Mouse (Mus musculus): ENCODE data around the gene Sntb2.
"Not testable (repeated sequence)": the region's sequence is repeated elsewhere in the genome, so short reads cannot be mapped to it uniquely, and the experiment has no call there.

Gene Sntb2

DNA sequence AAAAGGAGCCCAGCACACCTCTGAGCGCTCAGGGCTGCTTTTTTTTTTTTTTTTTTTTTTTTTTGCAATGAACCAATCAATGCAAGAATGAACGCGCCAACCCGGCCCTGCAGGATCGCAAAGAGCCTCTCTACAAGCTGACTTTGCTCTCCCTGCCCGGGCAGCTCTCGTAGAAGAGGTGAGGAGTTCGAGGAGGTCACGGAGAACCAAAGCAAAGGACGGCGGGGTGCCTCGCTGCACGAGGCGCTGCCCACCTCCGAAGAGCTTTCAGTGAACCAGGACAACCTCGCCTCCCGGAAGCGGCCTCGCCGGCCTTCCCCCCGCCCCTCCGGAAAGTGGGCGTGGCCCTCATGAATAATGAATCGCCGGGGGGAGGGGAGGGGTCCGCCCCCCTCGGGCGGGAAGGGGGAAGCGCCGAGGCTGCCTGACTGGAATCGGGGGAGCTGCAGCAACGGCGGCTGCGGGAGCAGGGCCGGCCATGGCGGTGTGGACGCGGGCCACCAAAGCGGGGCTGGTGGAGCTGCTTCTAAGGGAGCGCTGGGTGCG, at the start of gene Sntb2:
Sntb2 (plus strand) TSS at position 427 of the 546 bp plus-strand sequence.
- DNase-seq (ENCODE audit: extremely low read depth, low read depth) = peak; percentile 65

DNA sequence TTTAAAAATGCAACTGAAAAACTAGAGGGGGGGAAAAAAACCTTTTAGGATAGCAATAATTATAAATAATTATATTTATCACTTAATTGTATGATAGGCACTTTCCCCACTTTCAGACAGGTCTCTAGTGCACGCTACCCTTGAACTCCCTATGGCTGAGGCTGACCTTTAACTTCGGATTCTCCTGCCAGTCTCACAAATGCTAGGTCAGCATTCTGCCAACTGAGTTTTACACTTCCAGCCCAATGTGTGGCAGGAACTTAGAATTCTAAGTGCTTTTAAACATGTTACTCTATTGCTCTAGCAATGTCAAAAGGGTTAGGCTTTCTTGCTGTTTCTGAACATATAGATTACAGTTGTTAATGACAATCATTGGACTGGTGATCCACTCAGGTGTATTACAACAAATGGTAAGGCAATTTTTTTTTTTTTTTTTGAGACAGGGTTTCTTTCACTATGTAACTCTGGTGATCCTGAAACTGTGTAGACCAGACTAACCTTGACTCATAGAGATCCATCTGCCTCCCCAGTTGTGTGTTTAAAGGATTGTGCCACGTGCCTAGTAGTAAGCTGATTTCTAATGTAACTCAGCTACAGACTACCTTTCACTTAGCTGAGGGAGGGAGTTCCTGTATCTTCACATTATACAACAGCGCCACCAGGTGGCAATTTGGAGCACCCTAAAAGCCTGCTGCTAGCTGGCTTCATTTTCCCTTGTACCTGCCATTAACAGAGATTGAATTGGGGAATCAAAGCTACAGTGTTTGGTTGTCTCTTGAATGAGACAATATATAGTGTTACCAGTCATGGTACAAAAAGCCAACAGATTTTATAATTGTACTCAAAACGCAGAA, 48.0 kb upstream of the Sntb2 start:
- DNase-seq (ENCODE audit: extremely low read depth, low read depth) = peak; percentile 55

DNA sequence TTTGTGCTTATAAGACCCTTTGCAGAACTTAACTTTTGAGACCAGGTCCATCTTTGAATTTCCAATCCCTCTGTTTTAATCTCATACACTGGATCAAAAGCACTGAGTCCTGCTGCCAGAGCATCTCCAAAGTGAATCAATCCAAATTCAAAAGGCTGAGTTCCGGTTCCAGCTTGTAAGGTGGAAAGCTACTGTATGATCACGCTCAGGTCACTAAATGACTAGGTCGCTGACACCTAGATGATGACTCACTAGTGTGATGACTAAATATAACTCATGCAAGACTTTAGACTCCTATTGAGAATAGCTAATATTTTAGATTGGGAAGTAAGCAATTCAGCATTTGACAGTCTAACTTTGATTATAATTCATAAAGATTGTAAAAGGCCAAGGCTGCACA, 46.7 kb upstream of the Sntb2 start:
- DNase-seq (ENCODE audit: extremely low read depth, low read depth) = no peak

DNA sequence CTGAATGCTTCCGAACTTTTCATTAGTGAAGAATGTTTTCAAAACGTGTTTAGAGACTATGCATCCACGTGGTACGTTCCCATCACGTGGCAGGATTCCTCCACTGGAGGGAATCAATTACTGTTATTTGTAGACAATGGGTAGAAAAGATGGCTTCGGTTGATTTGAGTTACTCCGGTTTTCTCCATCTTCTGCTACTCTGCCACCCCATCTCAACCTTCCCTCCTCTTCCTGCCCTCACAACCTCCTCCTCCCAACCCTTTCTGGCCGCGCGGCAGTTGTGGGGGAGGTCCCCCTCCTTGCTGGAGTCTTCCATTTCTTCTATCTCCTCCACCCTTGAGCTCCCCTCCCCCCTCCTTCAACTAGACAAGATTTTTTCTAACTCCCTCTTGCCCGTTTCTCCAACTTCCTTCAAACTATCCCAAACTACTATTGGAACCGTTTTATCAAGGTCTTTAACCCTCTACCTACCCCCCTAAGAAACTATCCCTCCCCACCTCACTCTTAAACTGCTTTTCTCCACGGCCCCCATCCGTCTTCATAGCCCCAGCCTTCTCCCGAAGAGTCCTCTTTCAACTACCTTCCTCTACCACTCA, 43.2 kb upstream of the Sntb2 start:
- DNase-seq (ENCODE audit: extremely low read depth, low read depth) = peak; percentile 40

DNA sequence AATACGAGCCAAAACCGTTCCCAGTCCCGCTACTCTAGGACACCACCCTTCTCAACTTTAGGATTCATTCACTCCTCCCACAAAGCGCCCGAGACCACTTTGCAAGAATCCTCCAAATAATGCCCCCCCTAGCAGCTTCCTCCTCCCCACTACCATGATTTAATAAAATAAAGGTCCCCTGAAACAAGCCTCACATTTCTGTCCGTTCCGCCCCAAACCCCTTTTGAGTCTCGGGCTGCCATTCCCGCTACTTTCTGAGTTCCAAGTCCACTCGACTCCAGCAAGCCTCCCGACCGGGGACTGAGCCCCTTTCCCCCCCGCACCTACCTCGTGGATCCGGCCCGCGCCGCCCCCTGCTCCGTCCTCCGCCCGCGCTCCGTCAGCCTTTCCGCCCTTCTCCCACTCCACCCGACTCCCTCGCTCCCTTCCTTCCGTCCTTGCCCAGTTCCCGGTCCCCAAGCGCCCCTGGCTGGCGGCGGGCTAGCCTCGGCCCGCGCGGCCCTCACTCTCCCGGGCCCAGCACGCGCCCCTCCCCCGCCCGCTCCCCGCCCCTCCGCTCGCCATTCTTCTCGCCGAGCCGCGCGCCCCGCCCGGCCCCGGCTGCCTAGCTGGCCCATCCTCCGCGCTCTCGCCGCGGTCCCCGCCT, 42.6 kb upstream of the Sntb2 start:
- peak; percentile 11 for DNase-seq (ENCODE audit: extremely low read depth, low read depth)

DNA sequence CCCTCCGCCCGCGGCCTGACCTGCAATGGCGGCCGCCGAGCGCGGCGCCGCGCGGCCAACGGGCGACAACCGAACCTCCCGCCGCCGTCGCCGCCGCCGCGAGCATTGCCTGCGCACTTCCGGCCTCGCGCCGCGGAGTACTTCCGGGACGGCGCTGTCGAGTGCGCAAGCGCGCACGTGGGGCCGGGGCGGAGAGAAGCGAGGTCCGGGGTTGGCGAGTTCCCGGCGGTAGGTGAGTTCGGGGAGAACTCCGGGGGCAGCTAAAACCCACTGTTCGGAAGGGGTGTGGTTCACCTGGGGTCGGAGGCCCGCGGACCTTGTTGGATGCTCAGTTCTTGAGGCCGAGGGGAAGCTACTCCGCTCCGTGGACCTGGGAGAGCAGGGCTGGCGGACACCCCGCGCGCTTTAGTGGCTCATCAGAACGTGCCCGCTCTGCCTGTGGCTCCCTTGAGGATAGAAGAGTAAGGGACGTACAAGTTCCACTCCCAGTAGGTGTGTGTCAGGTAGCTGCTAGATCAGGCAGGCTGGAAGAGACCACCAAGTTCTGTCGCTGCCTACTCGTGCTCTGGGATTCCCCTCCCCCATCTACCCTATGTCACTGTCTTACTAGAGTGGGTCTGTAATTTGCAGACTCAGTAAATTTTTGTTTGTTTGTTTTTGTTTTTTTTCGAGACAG, 41.9 kb upstream of the Sntb2 start, which contains the start of gene Utp4:
Utp4 (plus strand) TSS at position 156 of the 676 bp plus-strand sequence.
- DNase-seq (ENCODE audit: extremely low read depth, low read depth) = peak; percentile 39

DNA sequence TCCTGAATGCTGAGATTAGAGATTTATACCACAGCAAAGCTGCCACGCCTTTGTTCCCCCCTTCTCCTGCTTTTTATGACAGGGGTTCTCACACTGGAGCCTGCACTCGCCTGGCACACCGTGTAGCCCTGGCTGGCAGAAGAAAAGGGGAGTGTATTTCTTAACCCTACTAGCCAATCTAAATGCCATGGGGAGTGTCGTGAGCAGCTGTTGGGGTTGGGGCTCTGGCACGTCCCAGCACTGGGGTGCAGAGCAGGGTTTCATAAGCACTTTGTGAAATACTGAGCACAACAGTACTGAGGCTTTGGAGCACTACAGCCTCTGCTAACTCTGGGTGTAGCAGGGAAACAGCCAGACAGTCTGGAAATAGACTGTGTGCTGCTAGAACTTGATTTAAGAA, 36.1 kb upstream of the Sntb2 start:
- DNase-seq (ENCODE audit: extremely low read depth, low read depth) = no peak

DNA sequence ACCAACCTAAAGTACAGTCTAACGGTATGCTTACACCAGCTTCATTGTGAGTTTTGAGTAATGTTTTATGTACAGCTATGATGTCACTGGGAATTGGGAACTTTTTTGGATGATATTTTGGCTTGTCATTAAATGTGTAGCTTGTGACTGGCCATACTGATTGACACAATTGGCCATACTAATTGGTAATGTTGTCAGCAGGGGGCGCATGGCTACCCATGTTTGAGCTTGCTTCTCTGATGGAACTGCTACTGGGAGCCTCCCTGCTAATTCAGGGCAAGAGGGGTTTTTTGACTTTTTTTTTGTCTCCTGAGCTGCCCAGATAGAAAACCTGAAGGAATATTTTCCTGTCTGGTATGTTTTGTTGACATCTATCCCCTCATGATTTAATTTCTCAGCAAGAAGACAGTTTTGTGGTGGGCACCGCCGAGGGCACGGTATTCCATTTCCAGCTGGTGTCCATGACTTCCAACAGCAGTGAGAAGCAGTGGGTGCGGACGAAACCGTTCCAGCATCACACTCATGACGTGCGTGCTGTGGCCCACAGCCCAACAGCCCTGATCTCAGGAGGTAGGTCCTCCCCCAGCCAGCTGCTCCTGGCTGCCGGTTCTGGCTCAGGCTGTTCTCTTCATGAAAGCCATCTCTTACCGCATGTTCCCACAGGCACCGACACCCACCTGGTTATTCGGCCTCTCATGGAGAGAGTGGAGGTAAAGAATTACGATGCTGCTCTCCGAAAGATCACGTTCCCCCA, 29.6 kb upstream of the Sntb2 start:
- DNase-seq (ENCODE audit: extremely low read depth, low read depth) = no peak

DNA sequence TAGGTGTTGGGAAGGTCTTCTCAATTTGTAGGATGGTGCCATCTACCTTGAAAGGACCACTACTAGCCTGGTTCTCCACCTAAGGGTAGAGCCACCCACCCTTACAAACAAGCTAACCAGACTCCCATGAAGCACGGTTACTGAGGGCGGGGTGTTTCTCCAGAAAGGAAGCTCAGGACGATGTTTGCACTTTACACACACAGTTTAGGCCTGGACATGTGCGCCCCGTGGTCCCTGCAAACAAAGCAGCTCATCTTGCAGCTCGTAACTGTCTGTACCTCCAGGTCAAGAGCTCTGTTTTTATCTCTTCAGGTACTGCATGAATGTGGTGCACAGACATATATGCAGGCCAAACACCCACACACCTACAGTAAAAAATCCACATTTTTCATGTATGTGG, 28.9 kb upstream of the Sntb2 start:
- DNase-seq (ENCODE audit: extremely low read depth, low read depth) = no peak

DNA sequence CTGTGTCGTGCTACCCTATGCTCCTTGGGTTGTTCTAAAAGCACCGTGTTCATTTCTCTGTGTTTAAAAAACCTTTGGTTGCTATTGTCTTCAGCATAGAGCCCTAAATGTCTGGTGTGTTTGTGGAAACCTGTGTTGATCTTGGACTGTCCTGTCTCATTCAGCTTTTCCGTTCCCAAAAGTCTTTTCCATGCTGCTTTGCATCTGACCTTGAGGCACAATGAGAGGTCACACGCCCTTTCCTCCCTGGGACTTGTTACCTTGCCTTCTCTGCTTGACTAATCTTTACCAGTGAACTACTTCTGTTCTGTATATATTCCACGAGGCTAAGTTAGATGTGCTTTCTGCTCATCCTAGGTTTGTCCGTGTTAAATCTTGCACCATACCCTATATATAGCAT, 28.1 kb upstream of the Sntb2 start:
- no peak for DNase-seq (ENCODE audit: extremely low read depth, low read depth)

DNA sequence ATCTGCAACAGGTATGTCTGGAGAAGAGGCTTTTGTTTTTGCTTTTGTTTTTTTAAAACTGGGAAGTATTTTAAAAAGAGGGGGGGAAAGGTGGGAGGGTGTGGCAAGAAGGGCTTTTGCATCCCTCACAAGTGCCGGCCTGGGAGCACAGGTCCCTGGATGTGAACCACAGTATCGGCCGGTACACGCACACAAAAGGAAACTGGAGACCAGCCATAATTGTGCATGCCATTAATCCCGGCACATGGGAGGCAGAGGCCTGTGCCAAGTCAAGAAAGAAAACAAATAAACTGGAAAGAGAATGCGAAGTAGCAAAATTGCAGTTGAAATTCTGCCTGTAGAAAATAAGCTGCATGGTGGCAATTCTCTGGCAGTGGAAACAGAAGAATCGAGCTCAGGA, 27.3 kb upstream of the Sntb2 start:
- no peak for DNase-seq (ENCODE audit: extremely low read depth, low read depth)

DNA sequence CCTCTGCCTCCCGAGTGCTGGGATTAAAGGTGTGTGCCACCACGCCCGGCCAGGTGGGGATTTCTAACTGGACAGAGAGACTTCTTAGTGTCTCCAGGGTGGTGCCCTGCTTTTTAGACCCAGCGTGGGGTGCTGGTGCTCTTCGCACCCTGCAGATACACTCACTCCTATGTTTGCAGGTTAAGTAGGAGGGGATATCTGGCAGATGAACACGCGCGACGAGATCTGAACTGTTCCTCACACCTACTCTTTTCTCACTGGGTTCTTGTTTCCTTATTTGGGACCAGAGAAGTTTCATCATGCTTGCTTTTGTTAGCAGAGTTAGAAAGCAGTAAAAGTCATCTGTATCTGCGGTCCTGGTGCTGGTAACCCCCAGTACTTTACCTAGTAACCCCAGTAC, 21.9 kb upstream of the Sntb2 start:
- DNase-seq (ENCODE audit: extremely low read depth, low read depth) = no peak

DNA sequence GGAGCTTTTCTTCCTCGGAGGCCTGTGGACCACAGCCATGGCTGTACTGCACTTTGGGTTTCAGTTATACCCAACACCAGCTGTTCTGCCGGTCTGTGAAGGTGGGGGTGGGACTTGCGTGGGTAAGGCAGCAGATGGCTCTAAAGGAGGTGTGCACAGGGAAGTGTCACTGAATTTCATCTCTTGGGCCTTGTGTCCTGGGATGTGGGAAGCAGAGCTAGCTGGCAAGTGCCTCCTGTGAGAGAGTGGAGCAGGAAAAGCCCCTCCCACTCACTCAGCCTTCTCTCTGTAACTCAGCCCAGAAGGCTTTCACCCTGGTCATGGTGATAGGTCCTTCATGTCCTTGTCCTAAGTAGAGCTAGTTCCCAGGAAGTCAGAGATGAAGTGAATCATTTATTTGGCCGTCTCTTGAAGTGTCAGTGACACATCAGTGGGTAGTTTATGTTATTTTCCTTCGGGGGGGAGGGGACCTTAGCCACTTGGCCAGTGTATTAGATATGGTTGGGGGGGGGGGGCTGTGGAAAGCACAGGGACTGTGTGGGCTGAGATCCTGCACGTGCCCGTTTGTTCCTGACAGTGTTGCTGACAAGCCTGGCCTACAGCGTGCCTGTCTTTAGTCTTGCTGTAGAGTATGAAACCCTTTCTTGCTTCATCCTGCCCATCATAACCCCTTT, 15.7 kb upstream of the Sntb2 start:
- no peak for DNase-seq (ENCODE audit: extremely low read depth, low read depth)

DNA sequence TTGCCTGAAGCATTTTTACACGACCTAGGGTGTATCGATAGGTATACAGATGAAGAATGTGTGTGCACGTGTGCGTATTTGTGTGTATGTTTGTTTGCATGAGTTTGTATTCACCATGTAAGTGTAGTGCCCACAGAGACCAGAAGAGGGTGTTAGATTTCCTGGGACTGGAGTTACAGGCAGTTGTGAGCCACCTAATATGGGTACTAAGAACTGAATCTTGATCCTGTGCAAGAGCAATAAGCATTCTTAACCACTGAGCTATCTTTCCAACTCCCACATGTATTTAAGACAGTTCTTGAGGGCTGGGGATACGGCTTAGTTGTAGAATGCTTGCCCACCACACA, 15.2 kb upstream of the Sntb2 start:
- no peak for DNase-seq (ENCODE audit: extremely low read depth, low read depth)

DNA sequence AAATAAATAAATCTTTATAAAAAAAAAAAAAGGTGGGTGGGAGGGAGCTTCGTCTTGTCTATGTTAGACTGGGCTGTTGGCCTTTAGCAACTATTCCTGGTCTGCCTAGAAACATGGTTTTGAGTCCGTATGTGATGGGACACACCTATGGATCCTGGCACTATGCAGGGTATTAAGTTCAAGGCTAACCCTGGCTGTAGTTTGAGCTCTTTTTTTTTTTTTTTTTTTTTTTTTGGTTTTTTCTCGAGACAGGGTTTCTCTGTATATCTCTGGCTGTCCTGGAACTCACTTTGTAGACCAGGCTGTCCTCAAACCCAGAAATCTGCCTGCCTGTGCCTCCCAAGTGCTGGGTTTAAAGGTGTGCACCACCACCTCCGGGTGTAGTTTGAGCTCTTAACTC, 11.5 kb upstream of the Sntb2 start:
- DNase-seq (ENCODE audit: extremely low read depth, low read depth) = no peak

DNA sequence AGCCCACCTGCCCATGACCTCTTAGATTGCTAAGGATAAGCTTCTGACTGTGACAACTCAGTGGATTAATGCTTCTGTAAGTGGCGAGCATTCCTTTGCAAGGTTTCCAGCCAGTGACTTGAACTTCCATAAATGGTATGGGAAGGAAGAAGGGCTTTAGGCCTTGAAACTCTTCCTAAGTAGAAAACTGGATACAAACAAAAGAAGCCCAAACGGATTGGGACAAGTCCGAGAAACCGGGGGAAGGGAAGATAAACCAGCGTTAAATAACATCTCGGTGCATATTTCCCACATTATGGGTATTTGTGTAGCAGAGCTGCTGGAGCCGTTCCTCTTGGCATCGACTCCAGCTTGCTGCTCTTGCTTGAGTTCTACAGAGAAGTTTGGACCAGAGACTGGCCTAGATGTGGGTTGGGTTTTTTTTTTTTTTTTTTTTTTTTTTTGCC, 10.6 kb upstream of the Sntb2 start:
- no peak for DNase-seq (ENCODE audit: extremely low read depth, low read depth)

DNA sequence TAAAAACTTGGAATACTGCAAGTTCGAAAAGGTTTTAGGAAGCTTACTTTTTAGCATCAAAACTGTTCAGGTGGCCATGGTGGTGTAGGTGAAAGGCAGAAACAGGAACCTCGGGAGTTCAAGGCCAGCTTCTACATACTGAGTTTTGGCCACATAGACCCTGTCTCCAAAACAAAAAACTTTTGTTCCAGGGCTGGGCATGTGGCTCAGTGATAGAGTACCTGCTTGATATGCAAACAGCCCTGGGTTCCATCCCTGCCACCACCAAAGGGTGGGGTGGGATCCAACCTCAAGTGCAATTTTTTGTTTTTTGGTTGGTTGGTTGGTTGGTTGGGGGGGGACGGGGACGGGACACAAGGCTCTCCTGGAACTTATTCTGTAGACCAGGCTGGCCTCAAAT, 10.1 kb upstream of the Sntb2 start:
- DNase-seq (ENCODE audit: extremely low read depth, low read depth) = no peak

DNA sequence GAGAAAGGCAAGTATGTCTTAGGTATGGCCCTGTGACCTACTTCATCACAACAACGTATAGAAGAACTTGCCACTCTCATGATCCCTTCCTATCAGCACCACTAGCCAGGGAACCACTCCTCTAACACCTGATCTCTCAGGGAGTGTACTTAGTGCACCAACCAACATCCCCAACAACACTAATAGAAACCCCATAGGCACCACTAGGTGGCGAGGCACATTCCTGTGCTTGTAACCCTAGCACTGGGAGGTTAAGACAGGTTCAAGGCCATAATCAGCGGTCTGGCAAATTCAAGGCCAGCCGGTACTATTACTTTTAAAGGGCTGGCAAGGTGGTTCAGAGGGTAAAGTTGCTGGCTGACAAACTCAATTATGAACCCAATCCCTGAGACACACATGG, 8.3 kb upstream of the Sntb2 start:
- DNase-seq (ENCODE audit: extremely low read depth, low read depth) = no peak

DNA sequence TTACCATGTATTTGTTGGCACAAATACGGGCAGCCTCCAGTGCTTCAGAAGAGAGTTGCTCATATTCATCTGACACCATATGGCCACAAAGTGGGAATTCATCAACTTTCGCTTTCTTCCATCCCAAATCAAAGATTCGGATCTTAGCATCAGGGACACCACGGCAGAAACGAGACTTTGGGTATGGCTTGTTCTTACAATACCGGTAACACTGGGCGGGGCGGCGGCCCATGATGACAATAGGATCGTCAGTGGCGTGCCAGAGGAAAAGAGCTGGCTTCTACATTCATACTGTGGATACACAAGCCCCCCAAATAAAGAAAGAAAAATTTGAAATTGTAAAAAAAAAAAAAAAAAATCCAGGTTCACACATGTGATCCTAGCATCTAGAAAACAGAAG, 7.4 kb upstream of the Sntb2 start:
- DNase-seq (ENCODE audit: extremely low read depth, low read depth) = not testable (repeated sequence)

DNA sequence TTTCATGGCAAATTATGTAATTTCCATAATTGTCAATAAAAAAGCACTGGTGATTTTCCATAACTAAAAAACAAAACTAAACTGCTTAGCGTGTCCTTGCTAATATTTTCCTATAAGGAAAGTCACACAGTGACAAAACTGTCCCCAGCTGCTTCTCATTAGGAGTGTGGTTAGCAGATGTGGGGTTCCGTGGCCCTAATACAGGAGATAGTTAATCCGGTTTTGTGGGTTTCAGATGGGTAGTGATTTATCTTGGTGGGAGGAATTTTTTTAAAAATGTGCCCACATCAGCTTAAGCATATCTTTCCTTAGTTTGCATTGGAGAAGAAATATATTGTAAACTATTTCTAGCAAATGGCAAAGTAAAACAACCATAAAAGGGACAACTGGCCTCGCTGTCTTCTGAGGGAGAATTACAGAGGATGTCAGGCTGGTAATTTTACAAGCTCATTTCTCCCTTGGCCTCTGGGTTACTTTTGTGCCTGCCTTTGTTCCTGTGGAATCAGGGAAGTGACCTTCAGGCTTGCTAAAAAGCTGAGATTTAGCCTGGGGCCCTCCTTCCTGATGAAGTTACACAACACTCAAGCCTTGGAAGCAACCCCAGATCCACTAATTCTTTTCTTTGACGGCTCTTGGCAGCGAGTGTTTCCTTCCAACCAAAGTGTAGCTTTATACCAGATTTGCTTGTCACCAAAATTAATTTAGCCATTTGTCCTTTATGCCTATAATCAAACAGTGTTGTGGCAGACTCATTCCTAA, 6.2 kb upstream of the Sntb2 start:
- no peak for DNase-seq (ENCODE audit: extremely low read depth, low read depth)
